Mouse (Mus musculus): ENCODE results near the gene Rpia.

- TF ChIP-seq EP300 (IDR thresholded peaks at IDR 0.05; ENCODE audit: low read depth) (no peak), CTCF (IDR thresholded peaks at IDR 0.05; ENCODE audit: low read depth) (no peak)
These were observed 14.5 kb upstream of the Rpia start for GRCm38 (mm10) chr6:70806514-70806912.

All from liver, embryonic 14.5 days (tissue).